Mouse (Mus musculus): ENCODE results near the gene Rptor.

Gene Rptor

GRCm38 (mm10) chr11:119915666-119916065 lies 313.0 kb downstream of the Rptor start:
- peak; percentile 64 to 85 for DNase-seq

- peak; percentile 89 to 95 for DNase-seq
These were observed 313.5 kb downstream of the Rptor start for GRCm38 (mm10) chr11:119916102-119916790.

- DNase-seq = peak; percentile 83 to 94
These were observed 314.2 kb downstream of the Rptor start for GRCm38 (mm10) chr11:119916834-119917469.

- peak; percentile 46 to 70 for DNase-seq
These were observed 315.8 kb downstream of the Rptor start for GRCm38 (mm10) chr11:119918521-119918920.

- DNase-seq = peak in 1 of 2 experiments; percentile 63
These were observed 316.7 kb downstream of the Rptor start for GRCm38 (mm10) chr11:119919432-119919831.

GRCm38 (mm10) chr11:119919897-119920296 lies 317.2 kb downstream of the Rptor start:
- peak; percentile 77 to 79 for DNase-seq

- DNase-seq = no peak
These were observed 318.0 kb downstream of the Rptor start for GRCm38 (mm10) chr11:119920668-119921067.

GRCm38 (mm10) chr11:119925176-119925575 lies 322.5 kb downstream of the Rptor start:
- DNase-seq = no peak

- no peak for DNase-seq
These were observed 324.1 kb downstream of the Rptor start for GRCm38 (mm10) chr11:119926762-119927161.

- peak; percentile 58 to 78 for DNase-seq
These were observed 325.4 kb downstream of the Rptor start for GRCm38 (mm10) chr11:119928023-119928681.

- DNase-seq = peak; percentile 53 to 56
These were observed 327.0 kb downstream of the Rptor start for GRCm38 (mm10) chr11:119929603-119930265.

GRCm38 (mm10) chr11:119931809-119932208 lies 329.1 kb downstream of the Rptor start:
- peak in 1 of 2 experiments; percentile 36 for DNase-seq

- DNase-seq = no peak
These were observed 330.4 kb downstream of the Rptor start for GRCm38 (mm10) chr11:119933142-119933541.

- DNase-seq = no peak
These were observed 331.3 kb downstream of the Rptor start for GRCm38 (mm10) chr11:119933819-119934583.

- DNase-seq = no peak
These were observed 332.1 kb downstream of the Rptor start for GRCm38 (mm10) chr11:119934773-119935172.

- peak; percentile 87 to 89 for DNase-seq
These were observed 332.8 kb downstream of the Rptor start for GRCm38 (mm10) chr11:119935457-119935856.

- peak in 1 of 2 experiments; percentile 75 for DNase-seq
These were observed 333.8 kb downstream of the Rptor start for GRCm38 (mm10) chr11:119936456-119936855.

GRCm38 (mm10) chr11:119937216-119937615 lies 334.5 kb downstream of the Rptor start:
- DNase-seq = peak in 1 of 2 experiments; percentile 50

GRCm38 (mm10) chr11:119937772-119938502 lies 335.2 kb downstream of the Rptor start:
- DNase-seq = peak; percentile 60 to 92

- DNase-seq = peak; percentile 61 to 80
These were observed 336.5 kb downstream of the Rptor start for GRCm38 (mm10) chr11:119939073-119939710.

GRCm38 (mm10) chr11:119939711-119940106 lies 337.0 kb downstream of the Rptor start:
- no peak for DNase-seq

Data from kidney, postnatal 25 days (tissue).